Mouse (Mus musculus) intestine, postnatal 0 days (tissue): Measurements from ENCODE around the gene Ccdc151. TPM values are rescaled to one million over a fixed set of nuclear protein-coding genes. Genes with fewer than 3 reads are reported as not detected.

ENCODE experiments used
- ATAC-seq: fragments of 200-750 bp; cut with Nextera tagmentation; 2 replicates; pipeline ENCODE4 v1.8.0; 2017; ENCODE audit warnings: mild to moderate bottlenecking, moderate TSS enrichment, moderate library complexity
- H3K27ac ChIP-seq: fragments of 300-500 bp; sonication (generic); 2 replicates; pipeline ENCODE4 v1.5.1; 2014; ENCODE audit warnings: mild to moderate bottlenecking, low read depth, low read length, moderate library complexity
- H3K27me3 ChIP-seq: fragments of 300-500 bp; sonication (generic); replicated peaks from 2 replicates; pipeline ENCODE4 v1.6.1; 2014; ENCODE audit warnings: low read length, mixed read lengths; ENCODE audit not compliant: control insufficient read depth, insufficient read depth
- H3K36me3 ChIP-seq: fragments of 300-500 bp; sonication (generic); 2 replicates; pipeline ENCODE4 v1.6.1; 2014; ENCODE audit warnings: mild to moderate bottlenecking, moderate library complexity; ENCODE audit not compliant: control insufficient read depth, insufficient read depth
- H3K4me1 ChIP-seq: fragments of 300-500 bp; sonication (generic); replicated peaks from 2 replicates; pipeline ENCODE4 v1.6.1; 2014; ENCODE audit warnings: antibody characterized with exemption, low read length, mixed read lengths; ENCODE audit not compliant: control insufficient read depth, insufficient read depth
- H3K4me2 ChIP-seq: fragments of 300-500 bp; sonication (generic); replicated peaks from 2 replicates; pipeline ENCODE4 v1.6.1; 2014; ENCODE audit warnings: low read depth, mild to moderate bottlenecking, moderate library complexity
- H3K4me3 ChIP-seq: fragments of 300-500 bp; sonication (generic); 2 replicates; pipeline ENCODE4 v1.5.1; 2014; ENCODE audit warnings: low read depth, low read length
- H3K9ac ChIP-seq: fragments of 300-500 bp; sonication (generic); 2 replicates; pipeline ENCODE4 v1.6.1; 2014; ENCODE audit warnings: mild to moderate bottlenecking, low read depth, low read length
- H3K9me3 ChIP-seq: fragments of 300-500 bp; sonication (generic); 2 replicates; pipeline ENCODE4 v1.6.1; 2016; ENCODE audit warnings: mixed run types; ENCODE audit not compliant: control insufficient read depth
- CTCF ChIP-seq: sonication (generic); IDR thresholded peaks from 2 replicates; pipeline ENCODE4 v1.5.1; 2016; ENCODE audit warnings: low read depth, mild to moderate bottlenecking, control low read depth, antibody characterized with exemption, moderate library complexity
- WGBS: fragments of 180-500 bp; shearing (Covaris S2); extraction: QIAGEN DNeasy Blood & Tissue Kit; methylation state at CpG from one replicate; pipeline ENCODE4 v1.1.7; 2014; 5-methylcytosine and 5-hydroxymethylcytosine counted together
- polyA plus RNA-seq: library from polyadenylated mRNA; unstranded; fragments of >200 nt; fragmentation: Nextera tagmentation; extraction: Ambion mirVana; gene quantifications from 2 replicates; pipeline ENCODE4 v1.2.1, GENCODE M21; 2015

Ccdc151 gene
- polyA plus RNA-seq, 1 experiment from 2014 or later = 0.35 TPM

DNA sequence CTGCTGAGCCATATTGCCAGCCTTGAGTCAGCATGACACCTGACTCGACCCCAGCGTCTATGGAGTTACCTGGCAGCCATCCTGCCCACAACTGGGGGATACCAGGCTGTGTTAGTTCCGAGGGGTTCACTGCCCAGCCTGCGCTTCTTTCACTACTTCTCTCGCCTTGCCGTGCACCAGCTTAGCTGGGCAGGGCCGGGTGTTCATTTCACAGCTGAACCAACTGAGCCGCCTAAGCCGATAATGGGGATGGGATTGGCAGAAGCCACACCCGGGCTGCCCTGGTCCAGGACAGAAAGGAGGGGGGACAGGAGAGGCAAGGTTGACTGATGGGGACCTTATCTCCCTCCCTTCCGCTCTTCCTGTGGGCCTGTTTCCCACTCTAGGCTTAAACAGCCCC, 46.9 kb upstream of the Ccdc151 start:
- no peaks in the 10 kb centered on the region for H3K36me3 ChIP-seq
- ATAC-seq = no peak
- no peaks in the 10 kb centered on the region for H3K9me3 ChIP-seq
- no peak for TF ChIP-seq CTCF
- no peak overlapping the region for H3K4me2 ChIP-seq
- no peak overlapping the region for H3K27ac ChIP-seq
- 0 out of 2 replicates have a peak, but pooled peaks cover 3% of the 10 kb centered on the region for H3K4me1 ChIP-seq
- WGBS = 52% methylated on average over 11 of the region's 11 CpGs
- H3K4me3 ChIP-seq = no peak overlapping the region
- H3K9ac ChIP-seq = no peak overlapping the region
- H3K27me3 ChIP-seq = peaks cover 37% of the 10 kb centered on the region

DNA sequence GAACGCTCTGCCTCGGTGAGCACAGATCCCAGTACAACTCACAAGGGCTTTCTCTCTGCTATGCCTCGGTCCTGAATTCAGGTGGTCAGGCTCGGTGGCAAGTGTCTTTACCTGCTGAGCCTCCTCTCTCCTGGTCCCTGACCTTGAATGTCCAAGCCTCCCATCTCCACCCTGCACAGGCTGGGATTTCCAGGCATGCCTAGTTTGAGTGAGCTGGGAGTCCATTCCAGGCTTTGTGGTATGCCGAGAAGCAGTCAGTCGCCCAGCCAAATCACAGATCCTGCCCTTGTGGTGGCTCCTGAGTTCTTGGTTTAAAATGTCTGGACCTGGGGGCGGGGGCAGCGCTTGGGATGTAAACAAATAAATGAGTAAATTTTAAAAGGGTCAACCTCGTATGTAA, 44.9 kb upstream of the Ccdc151 start:
- Histone ChIP-seq H3K4me3 (no peak overlapping the region), H3K4me2 (no peak overlapping the region), H3K36me3 (no peaks in the 10 kb centered on the region), H3K27me3 (peaks cover 21% of the 10 kb centered on the region), H3K27ac (no peak overlapping the region), H3K9ac (no peak overlapping the region), H3K4me1 (0 out of 2 replicates have a peak, but pooled peaks cover 3% of the 10 kb centered on the region), H3K9me3 (no peaks in the 10 kb centered on the region)
- WGBS = 55% methylated on average over 9 of the region's 9 CpGs
- no peak for ATAC-seq
- no peak for TF ChIP-seq CTCF

DNA sequence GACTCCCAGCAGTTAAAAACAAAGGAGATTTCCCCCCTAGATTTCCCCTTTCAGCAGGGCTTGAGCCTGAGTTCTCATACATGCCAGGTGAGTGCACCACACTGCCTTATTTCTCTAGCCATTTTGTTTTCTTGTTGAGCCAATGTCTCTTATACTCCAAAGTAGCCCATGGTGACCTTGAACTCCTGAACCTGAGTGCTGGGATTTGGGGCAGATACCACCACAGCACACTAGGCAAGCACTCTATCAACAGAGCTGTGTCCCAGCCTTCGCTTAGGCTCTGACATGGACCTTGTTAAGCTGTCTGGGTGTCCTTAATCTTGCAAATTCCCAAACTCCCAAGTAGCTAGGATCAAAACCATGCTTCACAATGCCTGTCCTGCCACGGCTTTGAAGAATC, 39.4 kb upstream of the Ccdc151 start:
- TF ChIP-seq CTCF = no peak
- ATAC-seq = no peak
- 61% methylated on average over 2 of the region's 2 CpGs for WGBS
- no peak overlapping the region for H3K4me3 ChIP-seq
- no peaks in the 10 kb centered on the region for H3K36me3 ChIP-seq
- no peaks in the 10 kb centered on the region for H3K27me3 ChIP-seq
- H3K4me1 ChIP-seq = no peaks in the 10 kb centered on the region
- H3K27ac ChIP-seq = no peak overlapping the region
- H3K9me3 ChIP-seq = no peaks in the 10 kb centered on the region
- H3K9ac ChIP-seq = no peak overlapping the region
- H3K4me2 ChIP-seq = no peak overlapping the region

DNA sequence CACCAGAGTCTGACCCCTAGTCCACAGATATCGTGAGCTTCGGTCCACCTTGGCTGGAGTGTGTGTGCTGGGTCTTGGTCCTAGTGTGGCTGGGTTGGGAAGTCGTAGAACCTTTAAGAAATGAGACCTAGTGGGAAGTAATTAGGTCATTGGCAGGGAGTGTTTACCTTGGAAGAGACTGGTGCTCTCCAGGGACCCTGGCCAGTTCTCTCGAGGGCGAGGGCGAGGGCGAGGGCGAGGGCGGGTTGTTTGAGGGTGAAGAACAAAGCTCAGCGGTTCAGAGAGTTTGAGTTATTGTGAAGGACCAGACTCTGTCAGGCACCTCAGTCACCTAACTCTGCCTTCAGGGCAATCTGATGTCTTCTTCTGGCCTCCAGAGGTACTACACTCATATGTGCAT, 35.4 kb upstream of the Ccdc151 start:
- no peak overlapping the region for H3K4me3 ChIP-seq
- H3K27me3 ChIP-seq = no peaks in the 10 kb centered on the region
- no peak overlapping the region for H3K4me2 ChIP-seq
- no peaks in the 10 kb centered on the region for H3K4me1 ChIP-seq
- H3K27ac ChIP-seq = no peak overlapping the region
- H3K9ac ChIP-seq = no peak overlapping the region
- 64% methylated on average over 10 of the region's 10 CpGs for WGBS
- no peak for ATAC-seq
- TF ChIP-seq CTCF = no peak
- no peaks in the 10 kb centered on the region for H3K9me3 ChIP-seq
- H3K36me3 ChIP-seq = no peaks in the 10 kb centered on the region

DNA sequence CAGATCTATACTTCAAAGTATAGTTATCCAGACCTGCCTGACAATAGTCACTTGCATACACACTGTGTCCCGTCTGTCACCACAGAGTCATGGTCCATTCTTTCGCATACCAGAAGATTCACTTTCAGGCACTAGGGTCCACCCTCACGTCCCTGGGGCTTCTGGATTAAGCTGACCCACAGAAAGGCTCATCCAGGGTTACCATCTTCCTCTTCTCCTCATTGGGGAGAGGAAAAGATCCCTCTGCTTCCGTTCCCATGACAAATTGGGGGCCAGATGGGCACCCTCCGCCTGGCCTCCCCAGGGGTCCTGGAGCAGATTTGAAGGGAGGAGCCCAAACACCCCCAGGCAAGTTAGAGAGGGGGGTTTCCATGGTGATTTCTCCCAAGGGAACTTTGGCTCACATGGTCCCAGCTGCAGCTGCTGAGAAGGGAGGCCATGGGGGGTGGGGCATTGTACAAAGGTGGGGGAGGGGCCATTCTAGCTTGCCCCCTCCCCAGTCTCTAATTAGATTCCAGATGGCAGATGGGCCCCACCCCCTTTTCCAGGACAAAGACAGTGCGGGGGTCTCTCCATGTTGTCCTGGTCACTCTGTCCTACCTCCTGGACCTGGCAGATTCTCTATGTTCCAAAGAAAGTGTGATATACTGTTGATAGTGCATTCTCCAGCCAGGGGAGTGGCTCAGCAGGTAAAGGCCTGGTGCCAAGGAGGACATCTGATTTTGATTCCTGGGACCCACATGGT, 33.0 kb upstream of the Ccdc151 start:
- no peak overlapping the region for H3K4me2 ChIP-seq
- H3K9ac ChIP-seq = no peak overlapping the region
- H3K4me3 ChIP-seq = no peak overlapping the region
- H3K36me3 ChIP-seq = no peaks in the 10 kb centered on the region
- no peaks in the 10 kb centered on the region for H3K27me3 ChIP-seq
- H3K9me3 ChIP-seq = no peaks in the 10 kb centered on the region
- H3K27ac ChIP-seq = no peak overlapping the region
- WGBS = 60% methylated on average over 6 of the region's 6 CpGs
- TF ChIP-seq CTCF = no peak
- H3K4me1 ChIP-seq = no peaks in the 10 kb centered on the region
- ATAC-seq = no peak

DNA sequence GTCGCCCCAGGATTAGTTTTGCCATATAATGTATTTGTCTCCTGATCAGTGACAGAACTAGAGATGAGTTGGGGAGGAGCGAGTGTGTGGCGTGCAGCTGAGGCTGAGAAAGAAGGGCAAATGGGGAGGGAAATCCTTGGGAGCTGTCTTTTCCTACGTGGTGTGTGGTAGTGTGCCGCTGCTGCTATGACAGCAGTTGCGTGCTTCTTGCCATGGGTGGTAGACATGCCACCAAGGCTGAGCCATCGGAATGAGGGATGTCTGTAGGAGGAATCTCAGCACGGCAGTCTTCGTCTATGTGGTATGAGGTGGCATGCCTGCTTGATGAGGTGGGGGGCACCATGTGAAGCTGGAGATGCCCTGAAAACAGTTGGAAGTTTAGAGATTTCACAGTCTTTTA, 28.0 kb upstream of the Ccdc151 start:
- ATAC-seq = no peak
- 92% methylated on average over 9 of the region's 9 CpGs for WGBS
- Histone ChIP-seq H3K4me2 (no peak overlapping the region), H3K27ac (no peak overlapping the region), H3K27me3 (no peaks in the 10 kb centered on the region), H3K9ac (no peak overlapping the region), H3K36me3 (no peaks in the 10 kb centered on the region), H3K4me3 (no peak overlapping the region), H3K9me3 (no peaks in the 10 kb centered on the region), H3K4me1 (no peaks in the 10 kb centered on the region)
- TF ChIP-seq CTCF = no peak
